Mouse (Mus musculus): ENCODE results near the gene Gngt1. TPM values are rescaled to one million over a fixed set of nuclear protein-coding genes. Genes with fewer than 3 reads are reported as not detected.
A peak's percentile ranks its signal among the peaks of the same experiment; 100 is the strongest.

Gngt1 gene
- total RNA-seq (2021): not detected
- long read RNA-seq, experiment 1: 0 reads
- long read RNA-seq, experiment 2: 0 reads

- intact Hi-C loops (cut with DNase I): no loop called here
- DNase-seq (ENCODE audit: low spot score in 2 of 2): no peak
These were observed at the start of gene Gngt1 for GRCm38 (mm10) chr6:3993492-3993891. Gene Gngt1, plus strand, starts transcription at chr6:3993792.

GRCm38 (mm10) chr6:3954969-3955368 is 38.6 kb upstream of the Gngt1 start:
- intact Hi-C loops (cut with DNase I): no loop called here
- DNase-seq (ENCODE audit: low spot score in 2 of 2): no peak

- intact Hi-C loops (cut with DNase I): no loop called here
- DNase-seq (ENCODE audit: low spot score in 2 of 2): peak in 1 of 2 experiments; percentile 9
These were observed 25.6 kb upstream of the Gngt1 start for GRCm38 (mm10) chr6:3967676-3968626.

GRCm38 (mm10) chr6:3973679-3974078 is 19.9 kb upstream of the Gngt1 start:
- no peak for DNase-seq (ENCODE audit: low spot score in 2 of 2)
- intact Hi-C loops (cut with DNase I): no loop called here

- intact Hi-C loops (cut with DNase I): no loop called here
- DNase-seq (ENCODE audit: low spot score in 2 of 2): no peak
These were observed 10.8 kb upstream of the Gngt1 start for GRCm38 (mm10) chr6:3982661-3983284.

GRCm38 (mm10) chr6:3988750-3989149 is 4.8 kb upstream of the Gngt1 start, which contains the start of gene Tfpi2:
Gene Tfpi2, minus strand, starts transcription at chr6:3988919.
- DNase-seq (ENCODE audit: low spot score in 2 of 2): no peak
- intact Hi-C loops (cut with DNase I): no loop called here

GRCm38 (mm10) chr6:3998089-3998488 is 4.5 kb downstream of the Gngt1 start:
- intact Hi-C loops (cut with DNase I): no loop called here
- DNase-seq (ENCODE audit: low spot score in 2 of 2): no peak

- intact Hi-C loops (cut with DNase I): no loop called here
- no peak for DNase-seq (ENCODE audit: low spot score in 2 of 2)
These were observed 5.7 kb downstream of the Gngt1 start for GRCm38 (mm10) chr6:3999296-3999695.

- intact Hi-C loops (cut with DNase I): no loop called here
- DNase-seq (ENCODE audit: low spot score in 2 of 2): no peak
These were observed 7.1 kb downstream of the Gngt1 start for GRCm38 (mm10) chr6:4000716-4001115.

GRCm38 (mm10) chr6:4003445-4003844 is 9.9 kb downstream of the Gngt1 start:
- DNase-seq (ENCODE audit: low spot score in 2 of 2): no peak
- intact Hi-C loops (cut with DNase I): no loop called here

GRCm38 (mm10) chr6:4003890-4004306 is 10.3 kb downstream of the Gngt1 start, which contains the start of gene Gng11:
Gene Gng11, plus strand, starts transcription at chr6:4003904.
- intact Hi-C loops (cut with DNase I): no loop called here

GRCm38 (mm10) chr6:4004808-4005207 is 11.2 kb downstream of the Gngt1 start:
- intact Hi-C loops (cut with DNase I): no loop called here

More at GRCm38 (mm10) chr6:4003890-4004306, 10.3 kb downstream of the Gngt1 start, which contains the start of gene Gng11:
- peak in 1 of 2 experiments; percentile 6 for DNase-seq (ENCODE audit: low spot score in 2 of 2)

GRCm38 (mm10) chr6:4008501-4009040 is 15.0 kb downstream of the Gngt1 start:
- DNase-seq (ENCODE audit: low spot score in 2 of 2): no peak
- intact Hi-C loops (cut with DNase I): no loop called here

More at GRCm38 (mm10) chr6:4004808-4005207, 11.2 kb downstream of the Gngt1 start:
- DNase-seq (ENCODE audit: low spot score in 2 of 2): no peak

- no peak for DNase-seq (ENCODE audit: low spot score in 2 of 2)
- intact Hi-C loops (cut with DNase I): no loop called here
These were observed 16.0 kb downstream of the Gngt1 start for GRCm38 (mm10) chr6:4009548-4009947.

- no peak for DNase-seq (ENCODE audit: low spot score in 2 of 2)
- intact Hi-C loops (cut with DNase I): no loop called here
These were observed 29.1 kb downstream of the Gngt1 start for GRCm38 (mm10) chr6:4022645-4023044.

- intact Hi-C loops (cut with DNase I): no loop called here
These were observed 32.8 kb downstream of the Gngt1 start for GRCm38 (mm10) chr6:4026367-4026766.

GRCm38 (mm10) chr6:4030956-4031355 is 37.4 kb downstream of the Gngt1 start:
- no peak for DNase-seq (ENCODE audit: low spot score in 2 of 2)

More at GRCm38 (mm10) chr6:4026367-4026766, 32.8 kb downstream of the Gngt1 start:
- no peak for DNase-seq (ENCODE audit: low spot score in 2 of 2)

GRCm38 (mm10) chr6:4041821-4042220 is 48.2 kb downstream of the Gngt1 start:
- intact Hi-C loops (cut with DNase I): no loop called here
- DNase-seq (ENCODE audit: low spot score in 2 of 2): no peak

More at GRCm38 (mm10) chr6:4030956-4031355, 37.4 kb downstream of the Gngt1 start:
- intact Hi-C loops (cut with DNase I): no loop called here

Data from left cerebral cortex, postnatal 14 days (tissue).